Mouse (Mus musculus) cerebellum, adult 8-10 months (tissue): ENCODE data around the gene Trmt10a.

Source experiments
- DNase-seq: peaks from one replicate; pipeline ENCODE4 v3.0.0; 2022

Gene Trmt10a

GRCm38 (mm10) chr3:138197973-138198721 is 54.9 kb downstream of the Trmt10a start:
- peak; percentile 83 for DNase-seq

- no peak for DNase-seq
Observed at GRCm38 (mm10) chr3:138198722-138199068, 55.4 kb downstream of the Trmt10a start.

GRCm38 (mm10) chr3:138208821-138209220 is 65.6 kb downstream of the Trmt10a start:
- no peak for DNase-seq
